8 mouse cellular contexts compared by ENCODE assay signal in the genomic region with DNA sequence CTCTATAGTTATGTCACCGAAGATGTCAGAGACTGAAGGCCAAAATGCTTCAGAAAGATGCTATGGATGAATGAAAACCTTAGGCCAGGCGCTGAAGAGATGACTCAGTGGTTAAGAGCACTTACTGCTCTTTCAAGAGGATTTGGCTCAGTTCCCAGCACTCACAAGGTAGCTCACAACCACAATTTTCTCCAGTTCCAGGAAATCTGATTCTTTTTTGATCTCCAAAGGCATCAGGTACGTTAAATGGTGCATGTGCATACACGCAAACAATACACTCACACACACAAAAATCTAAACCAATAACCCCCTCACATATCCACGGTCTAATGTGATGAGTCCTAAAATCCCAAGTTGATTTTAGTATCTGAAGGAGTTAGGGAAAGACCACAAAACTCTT. TPM values are rescaled to one million over a fixed set of nuclear protein-coding genes. Genes with fewer than 3 reads are reported as not detected.
DNase-seq lines count a peak whose midpoint lies in the region; ATAC-seq lines count a peak whose summit lies in the region.

No protein-coding gene starts in this region.

- intact Hi-C loops in left cerebral cortex, postnatal 36 days (cut with DNase I), result loop anchor here (2.0 kb wide), 1 partner anchor 111 kb away; a partner anchor contains a TSS

- H3K27ac ChIP-seq in forebrain, embryonic 15.5 days (replicated peaks), result no peak overlapping the region
- no peak overlapping the region for H3K27ac ChIP-seq in limb, embryonic 15.5 days
- no peak overlapping the region for H3K27ac ChIP-seq in neural tube, embryonic 15.5 days (replicated peaks)

- WGBS in forebrain, embryonic 15.5 days, result 69% methylated on average over 5 of the region's 5 CpGs
- WGBS in limb, embryonic 15.5 days, result 56% methylated on average over 5 of the region's 5 CpGs
- 74% methylated on average over 5 of the region's 5 CpGs for WGBS in neural tube, embryonic 15.5 days

- ATAC-seq in forebrain, embryonic 15.5 days (replicated peaks), result no peak
- no peak for ATAC-seq in limb, embryonic 15.5 days (ENCODE audit: insufficient number of reproducible peaks, low FRiP score, low TSS enrichment, low read depth)
- no peak for ATAC-seq in neural tube, embryonic 15.5 days (ENCODE audit: low FRiP score)

- H3K4me1 ChIP-seq in forebrain, embryonic 15.5 days, result peaks cover 13% of the 10 kb centered on the region
- H3K4me1 ChIP-seq in limb, embryonic 15.5 days, result peaks cover 3% of the 10 kb centered on the region; the same call in 1 of the 2 replicates
- peaks cover 13% of the 10 kb centered on the region for H3K4me1 ChIP-seq in neural tube, embryonic 15.5 days

- DNase-seq in kidney, adult 8-10 months, result peak; percentile 30 to 33
- DNase-seq in kidney, adult 18-20 months, result no peak
- DNase-seq in R1 (ENCODE audit: low read depth, low spot score), result peak; percentile 14
- DNase-seq in spleen, adult 12 weeks (ENCODE audit: low spot score), result no peak
- no peak for DNase-seq in left cerebral cortex, postnatal 36 days (ENCODE audit: low spot score in 2 of 2)

- peak overlapping the region; percentile 72; the same call in 1 of the 2 replicates for H3K4me2 ChIP-seq in forebrain, embryonic 15.5 days (replicated peaks)
- H3K4me2 ChIP-seq in limb, embryonic 15.5 days, result peak overlapping the region; percentile 54
- peak overlapping the region; percentile 71 for H3K4me2 ChIP-seq in neural tube, embryonic 15.5 days

- H3K9me3 ChIP-seq in forebrain, embryonic 15.5 days, result no peaks in the 10 kb centered on the region
- no peaks in the 10 kb centered on the region for H3K9me3 ChIP-seq in limb, embryonic 15.5 days
- H3K9me3 ChIP-seq in neural tube, embryonic 15.5 days (replicated peaks), result no peaks in the 10 kb centered on the region

- H3K9ac ChIP-seq in forebrain, embryonic 15.5 days (replicated peaks), result no peak overlapping the region
- H3K9ac ChIP-seq in limb, embryonic 15.5 days, result no peak overlapping the region
- no peak overlapping the region for H3K9ac ChIP-seq in neural tube, embryonic 15.5 days (replicated peaks)

- no peaks in the 10 kb centered on the region for H3K36me3 ChIP-seq in forebrain, embryonic 15.5 days
- H3K36me3 ChIP-seq in limb, embryonic 15.5 days, result no peaks in the 10 kb centered on the region
- H3K36me3 ChIP-seq in neural tube, embryonic 15.5 days, result no peaks in the 10 kb centered on the region

- H3K27me3 ChIP-seq in forebrain, embryonic 15.5 days, result no peaks in the 10 kb centered on the region
- no peaks in the 10 kb centered on the region for H3K27me3 ChIP-seq in limb, embryonic 15.5 days
- H3K27me3 ChIP-seq in neural tube, embryonic 15.5 days (replicated peaks), result no peaks in the 10 kb centered on the region

- peak overlapping the region; percentile 83; the same call in 1 of the 2 replicates for H3K4me3 ChIP-seq in forebrain, embryonic 15.5 days
- H3K4me3 ChIP-seq in limb, embryonic 15.5 days, result peak overlapping the region; percentile 73
- no peak overlapping the region for H3K4me3 ChIP-seq in neural tube, embryonic 15.5 days (replicated peaks)

RNA-seq across cellular contexts. Expression of a gene that starts 1.2 kb away (rescaled TPM):
- 50.5 and 51.9 TPM in 2 replicates for polyA plus RNA-seq in forebrain, embryonic 15.5 days (2015; fragmentation: Nextera tagmentation; extraction: Ambion mirVana)
- polyA plus RNA-seq in limb, embryonic 15.5 days (2015; fragmentation: Nextera tagmentation; extraction: Ambion mirVana), result 30.9 and 41.0 TPM in 2 replicates
- polyA plus RNA-seq in neural tube, embryonic 15.5 days (2015; fragmentation: Nextera tagmentation; extraction: Ambion mirVana), result 41.2 and 44.6 TPM in 2 replicates
- 10 to 100 TPM; 14.4 to 19.9 TPM for total RNA-seq in left cerebral cortex, postnatal 36 days (2021)

RNA-seq across cellular contexts. Expression of a gene that starts 1.5 kb away (rescaled TPM):
- polyA plus RNA-seq in forebrain, embryonic 15.5 days (2015; fragmentation: Nextera tagmentation; extraction: Ambion mirVana), result 2.4 and 3.2 TPM in 2 replicates
- 4.5 and 5.3 TPM in 2 replicates for polyA plus RNA-seq in limb, embryonic 15.5 days (2015; fragmentation: Nextera tagmentation; extraction: Ambion mirVana)
- 2.8 and 3.5 TPM in 2 replicates for polyA plus RNA-seq in neural tube, embryonic 15.5 days (2015; fragmentation: Nextera tagmentation; extraction: Ambion mirVana)
- 1 to 10 TPM; 2.0 to 2.1 TPM for total RNA-seq in left cerebral cortex, postnatal 36 days (2021)

Comparison
In these comparisons a context has a peak if more than half of its experiments do, and no peak if none do; other contexts are left out.
1. DNase-seq: peak in kidney, adult 8-10 months (2 of 2) and R1 (single experiment); none in kidney, adult 18-20 months (single experiment), spleen, adult 12 weeks (single experiment) and left cerebral cortex, postnatal 36 days (0 of 2).
2. Peak in every context shown above with its lines, with median percentiles within 50 percentile points of each other: H3K4me2 ChIP-seq.